Comparison of ENCODE assay signal across 8 mouse cellular contexts in the genomic region with DNA sequence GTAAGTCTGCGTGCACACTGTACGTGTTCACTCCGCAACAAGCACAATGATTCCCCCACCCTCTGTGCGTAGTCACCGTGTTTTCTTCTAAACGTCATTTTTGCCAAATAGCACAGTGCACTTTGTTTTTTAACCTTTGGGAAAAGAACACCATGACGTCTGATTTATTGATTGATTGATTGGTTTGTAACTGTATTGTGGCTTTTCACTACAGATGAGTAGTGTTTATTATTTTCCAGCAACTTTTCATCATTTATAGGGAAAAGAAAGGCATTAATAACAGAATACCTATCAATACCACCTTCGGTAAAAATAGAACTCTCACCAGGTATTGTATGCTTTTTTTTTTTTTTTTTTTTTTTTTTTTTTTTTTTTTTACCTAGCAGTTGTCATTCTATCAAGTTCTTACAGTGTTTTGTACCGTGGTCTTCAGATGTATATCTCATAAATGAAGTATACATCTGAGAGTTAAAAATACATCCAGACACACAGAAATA. TPM values are rescaled to one million over a fixed set of nuclear protein-coding genes. Genes with fewer than 3 reads are reported as not detected.
A peak's percentile ranks its signal among the peaks of the same experiment; 100 is the strongest.
DNase-seq lines count a peak whose midpoint lies in the region; ATAC-seq and TF ChIP-seq lines count a peak whose summit lies in the region.

No protein-coding gene starts in this region.

- H3K36me3 ChIP-seq in forebrain, embryonic 16.5 days (ENCODE audit: control insufficient read depth, insufficient read depth) = no peaks in the 10 kb centered on the region

- ATAC-seq in CD4-positive, CD25-positive, alpha-beta regulatory T cell, adult 4 months = peak; percentile 55
- ATAC-seq in forebrain, embryonic 16.5 days = peak; percentile 64
- peak; percentile 23 for ATAC-seq in megakaryocyte, adult 5-6 weeks (ENCODE audit: poor library complexity, severe bottlenecking)

- WGBS in forebrain, embryonic 16.5 days = 9% methylated on average over 9 of the region's 9 CpGs

- peak overlapping the region; percentile 85 for H3K9ac ChIP-seq in forebrain, embryonic 16.5 days (replicated peaks; ENCODE audit: low read depth, low read length)

- no peak for DNase-seq in gastrocnemius, adult 2 months
- DNase-seq in gastrocnemius, postnatal 25 days = no peak
- no peak for DNase-seq in cerebellum, adult 8-10 months
- no peak for DNase-seq in embryo, embryonic 10.5 days (ENCODE audit: low spot score)
- no peak for DNase-seq in kidney, adult 18-20 months

- no peaks in the 10 kb centered on the region for H3K9me3 ChIP-seq in forebrain, embryonic 16.5 days (ENCODE audit: control insufficient read depth, low read length)

- H3K4me1 ChIP-seq in forebrain, embryonic 16.5 days (replicated peaks; ENCODE audit: control insufficient read depth, insufficient read depth, low read length) = peaks cover 3% of the 10 kb centered on the region; the same call in 1 of the 2 replicates

- H3K4me3 ChIP-seq in gastrocnemius, adult 2 months = peak overlapping the region; percentile 80
- H3K4me3 ChIP-seq in forebrain, embryonic 16.5 days (replicated peaks; ENCODE audit: low read length) = peak overlapping the region; percentile 92

- peak overlapping the region; percentile 82 for H3K4me2 ChIP-seq in forebrain, embryonic 16.5 days (ENCODE audit: low read length)

- H3K27me3 ChIP-seq in forebrain, embryonic 16.5 days (replicated peaks; ENCODE audit: control insufficient read depth, insufficient read depth, low read length) = 0 out of 2 replicates have a peak, but pooled peaks cover 3% of the 10 kb centered on the region

- no peak for TF ChIP-seq CTCF in gastrocnemius, adult 2 months (IDR thresholded peaks at IDR 0.05)

- peak overlapping the region; percentile 96 for H3K27ac ChIP-seq in gastrocnemius, adult 2 months
- peak overlapping the region; percentile 96 for H3K27ac ChIP-seq in forebrain, embryonic 16.5 days (ENCODE audit: low read length)

- intact Hi-C loops in gastrocnemius, adult 2 months (cut with DNase I) = loop anchor here (10.0 kb wide), 1 partner anchor 452 kb away; a partner anchor contains a TSS

RNA-seq across cellular contexts. Expression of a gene that starts 0.6 kb away (rescaled TPM):
- 10 to 100 TPM; 12.5 to 12.9 TPM for total RNA-seq in gastrocnemius, adult 2 months (2021)
- total RNA-seq in gastrocnemius, postnatal 25 days (2021) = 10 to 100 TPM in 1 of 2 experiments, 1 to 10 TPM in 1; 9.5 to 13.4 TPM
- 10 to 100 TPM; 11.7 to 19.7 TPM for polyA plus RNA-seq in CD4-positive, CD25-positive, alpha-beta regulatory T cell, adult 4 months (2017; shearing (Covaris generic))
- 49.1 and 50.2 TPM in 2 replicates for polyA plus RNA-seq in forebrain, embryonic 16.5 days (2015; fragmentation: Nextera tagmentation; extraction: Ambion mirVana)
- 21.9 and 25.4 TPM in 2 replicates for total RNA-seq in megakaryocyte, adult 5-6 weeks (2015)
- total RNA-seq in megakaryocyte, adult 5-6 weeks (2017) = 17.9 and 22.0 TPM in 2 replicates
